Mouse (Mus musculus) midbrain, postnatal 0 days (tissue): ENCODE measurements around the gene Ywhag. TPM values are rescaled to one million over a fixed set of nuclear protein-coding genes. Genes with fewer than 3 reads are reported as not detected.

Experiments
- ATAC-seq: fragments of 200-750 bp; cut with Nextera tagmentation; 2 replicates; pipeline ENCODE4 v1.8.0; 2017; ENCODE audit warnings: moderate number of reproducible peaks, mild to moderate bottlenecking, moderate TSS enrichment, moderate library complexity; ENCODE audit not compliant: low FRiP score
- DNase-seq: peaks from one replicate; pipeline ENCODE4 v3.0.0-alpha.2; 2015; ENCODE audit warnings: low spot score
- H3K27ac ChIP-seq: fragments of 300-500 bp; sonication (generic); 2 replicates; pipeline ENCODE4 v1.5.1; 2014; ENCODE audit warnings: low read depth, mild to moderate bottlenecking, low read length, mixed read lengths
- H3K27me3 ChIP-seq: fragments of 300-500 bp; sonication (generic); 2 replicates; pipeline ENCODE4 v1.6.1; 2014; ENCODE audit warnings: low read length, control low read depth, mixed read lengths; ENCODE audit not compliant: insufficient read depth
- H3K36me3 ChIP-seq: fragments of 300-500 bp; sonication (generic); 2 replicates; pipeline ENCODE4 v1.6.1; 2014; ENCODE audit warnings: low read length, control low read depth, mixed read lengths; ENCODE audit not compliant: insufficient read depth
- H3K4me1 ChIP-seq: fragments of 300-500 bp; sonication (generic); 2 replicates; pipeline ENCODE4 v1.6.1; 2014; ENCODE audit warnings: mild to moderate bottlenecking, control low read depth, antibody characterized with exemption, low read length, mixed read lengths; ENCODE audit not compliant: insufficient read depth
- H3K4me2 ChIP-seq: fragments of 300-500 bp; sonication (generic); 2 replicates; pipeline ENCODE4 v1.6.1; 2014; ENCODE audit warnings: low read depth, mild to moderate bottlenecking, low read length, mixed read lengths; ENCODE audit not compliant: poor library complexity, severe bottlenecking
- H3K4me3 ChIP-seq: fragments of 300-500 bp; sonication (generic); 2 replicates; pipeline ENCODE4 v1.5.1; 2014; ENCODE audit warnings: low read depth, mild to moderate bottlenecking, low read length, moderate library complexity
- H3K9ac ChIP-seq: fragments of 300-500 bp; sonication (generic); replicated peaks from 2 replicates; pipeline ENCODE4 v1.6.1; 2014; ENCODE audit warnings: mild to moderate bottlenecking, low read length, moderate library complexity, mixed read lengths; ENCODE audit not compliant: poor library complexity, severe bottlenecking
- H3K9me3 ChIP-seq: fragments of 300-500 bp; sonication (generic); 2 replicates; pipeline ENCODE4 v1.6.1; 2016; ENCODE audit warnings: low read length, control low read depth
- CTCF ChIP-seq: IDR thresholded peaks from 2 replicates; pipeline ENCODE4 v1.5.1; 2016; ENCODE audit warnings: antibody characterized with exemption, mild to moderate bottlenecking
- WGBS: fragments of 180-500 bp; shearing (Covaris S2); extraction: QIAGEN DNeasy Blood & Tissue Kit; methylation state at CpG from one replicate; pipeline ENCODE4 v1.1.7; 2014; 5-methylcytosine and 5-hydroxymethylcytosine counted together
- polyA plus RNA-seq: library from polyadenylated mRNA; unstranded; fragments of >200 nt; fragmentation: Nextera tagmentation; extraction: Ambion mirVana; gene quantifications from 2 replicates; pipeline ENCODE4 v1.2.1, GENCODE M21; 2015
- total RNA-seq: library from RNA; depleted of rRNA; stranded (reverse); fragments of >200 nt; gene quantifications from 2 replicates; pipeline ENCODE4 v1.2.3, GENCODE M21; 2014

Gene Ywhag
- total and polyA plus RNA-seq, 2 experiments from 2014 or later: 357 to 919 TPM

DNA sequence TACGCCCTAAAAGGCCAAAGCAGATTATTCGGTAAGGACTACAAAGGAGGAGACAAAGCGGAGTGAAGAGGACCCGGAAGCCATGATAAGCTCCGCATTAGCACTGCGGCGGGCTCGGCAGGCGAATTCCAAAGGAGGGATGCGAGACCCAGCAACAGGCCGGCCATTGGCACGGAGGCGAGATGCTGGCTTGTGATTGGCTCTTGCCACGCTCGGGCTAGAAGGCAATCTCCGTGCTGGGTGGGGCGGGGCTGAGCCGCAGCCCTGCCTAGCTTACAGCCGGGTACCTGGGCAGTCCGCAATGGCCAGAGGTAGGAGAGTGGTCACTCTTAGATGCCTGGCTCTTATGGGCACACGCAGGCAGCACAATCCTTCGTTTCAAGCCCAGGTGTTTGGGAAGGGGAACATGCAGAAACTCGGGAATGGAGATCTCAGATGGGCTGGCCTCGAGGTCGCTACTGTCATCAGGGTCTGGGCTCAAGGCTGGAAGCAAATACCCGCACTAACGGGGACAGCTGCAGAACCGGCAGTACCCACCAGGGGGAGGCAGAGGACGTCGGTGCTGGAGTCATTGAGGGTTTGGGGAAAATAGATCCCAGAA lies 30.8 kb downstream of the Ywhag start:
- DNase-seq (peak; percentile 97), ATAC-seq (peak; percentile 95)
- peak overlapping the region; percentile 50 for H3K4me2 ChIP-seq
- under 1% methylated on average over 30 of the region's 30 CpGs for WGBS
- no peaks in the 10 kb centered on the region; the same call in 1 of the 2 replicates for H3K4me1 ChIP-seq
- H3K27me3 ChIP-seq: no peaks in the 10 kb centered on the region
- peak overlapping the region; percentile 95 for H3K27ac ChIP-seq
- H3K9me3 ChIP-seq: no peaks in the 10 kb centered on the region
- H3K9ac ChIP-seq: peak overlapping the region; percentile 54
- TF ChIP-seq CTCF: peak; percentile 90
- H3K36me3 ChIP-seq: peaks cover 4% of the 10 kb centered on the region; the same call in 1 of the 2 replicates
- peak overlapping the region; percentile 24 for H3K4me3 ChIP-seq

GRCm38 (mm10) chr5:135903058-135903457 lies 31.4 kb downstream of the Ywhag start:
- ATAC-seq (peak; percentile 38), DNase-seq (no peak)
- peak overlapping the region; percentile 54 for H3K9ac ChIP-seq
- H3K9me3 ChIP-seq: no peaks in the 10 kb centered on the region
- H3K27me3 ChIP-seq: no peaks in the 10 kb centered on the region
- H3K4me2 ChIP-seq: peak overlapping the region; percentile 50
- 14% methylated on average over 7 of the region's 7 CpGs for WGBS
- H3K27ac ChIP-seq: peak overlapping the region; percentile 95
- H3K4me1 ChIP-seq: no peaks in the 10 kb centered on the region; the same call in 1 of the 2 replicates
- peaks cover 4% of the 10 kb centered on the region; the same call in 1 of the 2 replicates for H3K36me3 ChIP-seq
- H3K4me3 ChIP-seq: peak overlapping the region; percentile 24
- no peak for TF ChIP-seq CTCF

DNA sequence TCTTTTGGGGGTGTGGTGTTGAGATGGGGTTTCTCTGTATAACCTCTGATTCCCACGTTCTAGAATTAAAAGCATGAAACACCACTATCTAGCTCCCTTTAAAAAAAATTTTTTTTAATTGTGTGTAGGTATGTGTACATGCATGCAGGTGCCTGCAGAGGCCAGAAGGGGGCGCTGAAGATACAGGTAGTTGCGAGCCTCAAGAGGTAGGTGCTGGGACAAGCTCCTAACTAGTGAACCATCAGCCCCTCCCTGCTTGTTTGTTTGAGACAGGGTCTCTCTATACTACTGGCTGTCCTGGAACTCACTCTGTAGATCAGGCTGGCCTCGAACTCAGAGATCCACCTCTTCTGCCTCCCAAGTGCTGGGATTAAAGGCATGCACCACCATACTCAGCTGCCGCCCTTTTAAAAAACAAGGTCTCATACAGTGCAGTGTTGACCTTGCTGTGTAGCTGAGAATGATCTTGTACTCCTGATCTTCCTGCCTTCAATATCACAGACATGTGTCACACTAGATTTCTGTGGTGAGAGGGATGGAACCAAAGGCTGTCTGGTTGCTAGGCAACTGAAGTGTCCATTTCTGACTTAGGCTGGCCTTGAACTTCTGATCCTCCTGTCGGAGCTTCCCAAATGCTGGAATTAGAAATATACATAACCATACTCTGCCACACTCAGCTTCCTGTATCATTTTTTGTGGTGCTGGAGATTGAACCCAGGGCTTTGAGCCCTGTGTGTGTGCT lies 32.9 kb downstream of the Ywhag start:
- Histone ChIP-seq H3K9me3 (no peaks in the 10 kb centered on the region), H3K36me3 (no peaks in the 10 kb centered on the region), H3K27me3 (no peaks in the 10 kb centered on the region), H3K4me2 (no peak overlapping the region), H3K4me3 (no peak overlapping the region), H3K9ac (no peak overlapping the region), H3K4me1 (no peaks in the 10 kb centered on the region), H3K27ac (0 out of 2 replicates have a peak overlapping the region, but pooled peaks have one; percentile 1)
- ATAC-seq (no peak), DNase-seq (peak; percentile 43)
- 60% methylated on average over 6 of the region's 6 CpGs for WGBS
- peak; percentile 60 for TF ChIP-seq CTCF

DNA sequence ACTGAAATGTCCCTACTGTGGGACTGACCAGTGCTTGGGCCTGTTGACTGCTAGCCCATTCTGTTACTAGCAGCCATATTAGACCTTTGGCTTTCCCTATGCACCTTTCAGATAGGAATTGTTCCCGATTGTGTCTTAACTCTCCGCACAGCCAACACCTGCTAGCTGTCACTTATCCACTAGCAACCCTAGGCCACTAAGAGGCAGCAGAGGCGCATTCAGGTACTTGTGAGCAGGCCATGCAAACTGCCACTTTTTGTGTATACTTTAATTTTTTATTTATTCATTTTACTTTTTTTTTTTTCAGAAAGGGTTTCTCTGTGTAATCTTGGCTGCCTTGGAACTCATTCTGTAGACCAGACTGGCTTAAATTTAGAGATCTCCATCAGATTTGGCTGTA lies 33.7 kb downstream of the Ywhag start:
- peak; percentile 65 for TF ChIP-seq CTCF
- peak; percentile 44 for DNase-seq
- no peaks in the 10 kb centered on the region for H3K4me1 ChIP-seq
- ATAC-seq: no peak
- 87% methylated on average over 3 of the region's 3 CpGs for WGBS
- H3K9ac ChIP-seq: no peak overlapping the region
- no peaks in the 10 kb centered on the region for H3K9me3 ChIP-seq
- H3K4me2 ChIP-seq: no peak overlapping the region
- no peaks in the 10 kb centered on the region for H3K27me3 ChIP-seq
- no peaks in the 10 kb centered on the region for H3K36me3 ChIP-seq
- H3K27ac ChIP-seq: no peak overlapping the region
- H3K4me3 ChIP-seq: no peak overlapping the region

GRCm38 (mm10) chr5:135899833-135900232 lies 34.6 kb downstream of the Ywhag start:
- no peaks in the 10 kb centered on the region for H3K4me1 ChIP-seq
- no peak for TF ChIP-seq CTCF
- H3K9ac ChIP-seq: no peak overlapping the region
- WGBS: 49% methylated on average over 4 of the region's 4 CpGs
- ATAC-seq: no peak
- H3K27me3 ChIP-seq: no peaks in the 10 kb centered on the region
- H3K4me2 ChIP-seq: no peak overlapping the region
- no peak overlapping the region for H3K27ac ChIP-seq
- H3K9me3 ChIP-seq: no peaks in the 10 kb centered on the region
- no peak for DNase-seq
- no peak overlapping the region for H3K4me3 ChIP-seq
- H3K36me3 ChIP-seq: no peaks in the 10 kb centered on the region

DNA sequence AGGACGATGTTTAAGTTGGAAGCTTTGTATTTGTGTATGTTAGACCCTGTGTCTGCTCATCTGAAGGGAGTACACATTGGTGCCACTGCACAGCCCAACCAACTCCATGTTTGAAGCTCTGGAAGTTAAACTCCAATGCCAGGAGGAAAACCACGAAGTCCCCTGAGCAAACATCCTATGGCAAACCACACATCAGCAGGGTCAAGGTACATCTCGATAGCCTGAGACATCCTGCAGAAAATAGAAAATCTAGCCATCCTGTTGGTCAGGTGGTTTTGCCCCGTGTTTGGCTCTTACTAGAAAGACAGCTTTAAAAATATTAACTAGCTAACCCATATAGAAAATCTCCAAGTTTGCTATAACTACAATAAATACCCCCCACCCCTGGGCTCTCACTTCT lies 35.4 kb downstream of the Ywhag start:
- DNase-seq: no peak
- Histone ChIP-seq H3K36me3 (no peaks in the 10 kb centered on the region), H3K9me3 (no peaks in the 10 kb centered on the region), H3K4me1 (no peaks in the 10 kb centered on the region), H3K4me3 (no peak overlapping the region), H3K27me3 (no peaks in the 10 kb centered on the region), H3K4me2 (no peak overlapping the region), H3K9ac (no peak overlapping the region), H3K27ac (no peak overlapping the region)
- no peak for TF ChIP-seq CTCF
- WGBS: 81% methylated on average over 4 of the region's 4 CpGs
- no peak for ATAC-seq
